Mouse (Mus musculus) cerebellum, adult (tissue): ENCODE results near the gene Tmem270.
"Not testable (repeated sequence)": the region's sequence is repeated elsewhere in the genome, so short reads cannot be mapped to it uniquely, and the experiment has no call there.

Source experiments
- ATAC-seq: cut with Nextera tagmentation; 2 replicates; pipeline ENCODE4 v1.9.2; 2017; ENCODE audit warnings: mild to moderate bottlenecking, moderate library complexity, mixed read lengths; ENCODE audit not compliant: insufficient number of reproducible peaks, low FRiP score, low TSS enrichment

The Tmem270 gene

GRCm38 (mm10) chr5:134906633-134907032 lies at the start of gene Tmem270:
Tmem270 (minus strand) TSS chr5:134906733.
- no peak for ATAC-seq

GRCm38 (mm10) chr5:134955491-134955890 lies 49.0 kb upstream of the Tmem270 start:
- no peak for ATAC-seq

- no peak for ATAC-seq
Measured at GRCm38 (mm10) chr5:134951053-134951884, 44.7 kb upstream of the Tmem270 start.

- no peak for ATAC-seq
Measured at GRCm38 (mm10) chr5:134948085-134948439, 41.5 kb upstream of the Tmem270 start.

- no peak for ATAC-seq
Measured at GRCm38 (mm10) chr5:134947420-134948084, 41.0 kb upstream of the Tmem270 start.

GRCm38 (mm10) chr5:134946857-134947255 lies 40.3 kb upstream of the Tmem270 start, which contains the start of gene Cldn4:
Cldn4 (minus strand) TSS chr5:134946934.
- no peak for ATAC-seq

- ATAC-seq = no peak
Measured at GRCm38 (mm10) chr5:134946063-134946856, 39.7 kb upstream of the Tmem270 start.

GRCm38 (mm10) chr5:134945266-134945959 lies 38.9 kb upstream of the Tmem270 start:
- no peak for ATAC-seq

GRCm38 (mm10) chr5:134944179-134944578 lies 37.6 kb upstream of the Tmem270 start:
- no peak for ATAC-seq

- no peak for ATAC-seq
Measured at GRCm38 (mm10) chr5:134942740-134943139, 36.2 kb upstream of the Tmem270 start.

GRCm38 (mm10) chr5:134941472-134942209 lies 35.1 kb upstream of the Tmem270 start:
- ATAC-seq = no peak

- not testable (repeated sequence) for ATAC-seq
Measured at GRCm38 (mm10) chr5:134939554-134939953, 33.0 kb upstream of the Tmem270 start.

- no peak for ATAC-seq
Measured at GRCm38 (mm10) chr5:134939069-134939468, 32.5 kb upstream of the Tmem270 start.

GRCm38 (mm10) chr5:134936626-134937185 lies 30.2 kb upstream of the Tmem270 start:
- ATAC-seq = no peak

- no peak for ATAC-seq
Measured at GRCm38 (mm10) chr5:134936051-134936450, 29.5 kb upstream of the Tmem270 start.

- no peak for ATAC-seq
Measured at GRCm38 (mm10) chr5:134934666-134935065, 28.1 kb upstream of the Tmem270 start.

- ATAC-seq = not testable (repeated sequence)
Measured at GRCm38 (mm10) chr5:134933686-134934085, 27.2 kb upstream of the Tmem270 start.

- ATAC-seq = no peak
Measured at GRCm38 (mm10) chr5:134933281-134933680, 26.7 kb upstream of the Tmem270 start.

- no peak for ATAC-seq
Measured at GRCm38 (mm10) chr5:134932903-134933276, 26.4 kb upstream of the Tmem270 start.
